17 mouse cellular contexts compared by ENCODE assay signal in the genomic region with DNA sequence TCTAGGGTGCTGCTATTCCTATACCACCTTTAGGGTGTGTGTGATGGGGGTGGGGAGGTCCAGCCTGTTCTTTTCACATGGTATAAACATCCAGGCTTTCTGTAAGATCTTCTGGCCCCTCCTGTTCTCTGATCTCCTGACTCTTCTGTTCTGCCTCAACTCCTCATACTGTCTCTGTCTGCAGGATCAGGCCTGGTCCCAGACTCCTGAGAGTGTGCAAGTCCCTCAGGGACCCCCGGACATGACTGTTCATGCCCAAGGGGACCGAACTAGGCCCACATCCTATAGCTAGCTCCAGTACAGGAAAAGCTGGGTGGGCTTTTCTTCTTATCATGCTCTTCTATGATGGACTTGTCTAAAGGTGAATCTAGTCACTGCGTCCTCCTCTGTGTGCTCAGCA. TPM values are rescaled to one million over a fixed set of nuclear protein-coding genes. Genes with fewer than 3 reads are reported as not detected.
"Had no signal": no experiment of that assay in that cellular context is flagged by ENCODE, and none has a peak within 500 bp of the region (broad histone marks: within the 10 kb centered on the region; RNA-seq: fewer than 3 reads in every experiment).

No protein-coding gene starts in this region.

- DNase-seq: liver, postnatal 0 days; lung, adult 2 months; lung, postnatal 14 days; lung, postnatal 36 days; right cerebral cortex, postnatal 14 days; thymus, adult 2 months; thymus, postnatal 25 days; thymus, postnatal 4 days had no signal

- H3K36me3 ChIP-seq: lung, embryonic 15.5 days; midbrain, embryonic 13.5 days; midbrain, embryonic 15.5 days; neural tube, embryonic 12.5 days; stomach, embryonic 15.5 days had no signal

- H3K27me3 ChIP-seq: lung, embryonic 15.5 days; midbrain, embryonic 15.5 days; neural tube, embryonic 12.5 days; stomach, embryonic 15.5 days had no signal

- H3K27ac ChIP-seq: lung, embryonic 15.5 days; macrophage; midbrain, embryonic 13.5 days; midbrain, embryonic 15.5 days; neural tube, embryonic 12.5 days; stomach, embryonic 15.5 days; stomach, postnatal 0 days had no signal

- H3K4me1 ChIP-seq: midbrain, embryonic 15.5 days; neural tube, embryonic 12.5 days; stomach, embryonic 15.5 days had no signal

- H3K4me2 ChIP-seq: lung, embryonic 15.5 days; midbrain, embryonic 13.5 days; midbrain, embryonic 15.5 days; neural tube, embryonic 12.5 days; stomach, embryonic 15.5 days had no signal

- H3K9me3 ChIP-seq: lung, embryonic 15.5 days; megakaryocyte, embryonic 14.5 days; midbrain, embryonic 13.5 days; midbrain, embryonic 15.5 days; neural tube, embryonic 12.5 days; stomach, embryonic 15.5 days had no signal

- ATAC-seq: liver, postnatal 0 days; lung, postnatal 0 days; midbrain, embryonic 13.5 days; midbrain, embryonic 15.5 days had no signal

- H3K4me3 ChIP-seq: lung, embryonic 15.5 days; megakaryocyte, embryonic 14.5 days; midbrain, embryonic 13.5 days; midbrain, embryonic 15.5 days; neural tube, embryonic 12.5 days; stomach, embryonic 15.5 days had no signal

- H3K9ac ChIP-seq: liver, postnatal 0 days; lung, embryonic 15.5 days; midbrain, embryonic 13.5 days; midbrain, embryonic 15.5 days; neural tube, embryonic 12.5 days; stomach, embryonic 15.5 days had no signal

RNA-seq across cellular contexts. Expression of gene Gabrr2, which starts 4.5 kb away (rescaled TPM):
- polyA plus RNA-seq: liver, postnatal 0 days; macrophage had no signal
